Mouse (Mus musculus): ENCODE measurements around the gene Pard3b. TPM values are rescaled to one million over a fixed set of nuclear protein-coding genes. Genes with fewer than 3 reads are reported as not detected.

The Pard3b gene
- polyA plus RNA-seq, 1 experiment from 2014 or later, result 19.9 TPM

DNA sequence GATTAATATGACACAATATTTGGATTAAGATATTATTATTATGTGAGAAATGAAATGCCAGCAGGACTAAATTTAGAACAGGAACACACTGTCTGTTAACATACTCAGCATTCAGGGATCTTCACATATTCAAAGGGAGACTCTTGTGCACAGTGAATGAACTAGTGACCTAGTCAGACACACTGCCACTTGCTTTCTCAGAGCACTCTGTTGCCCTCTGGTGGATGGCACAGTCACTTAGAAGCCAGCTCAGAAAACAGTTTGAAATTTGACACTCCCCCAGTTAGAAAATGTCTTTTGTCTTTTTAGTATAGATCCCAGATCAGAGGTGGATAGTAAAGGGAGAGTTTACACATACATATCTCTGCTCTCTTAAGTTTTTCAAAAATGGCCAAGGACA lies 132.6 kb downstream of the Pard3b start:
- Histone ChIP-seq H3K27me3 (no peaks in the 10 kb centered on the region), H3K27ac (no peak overlapping the region), H3K9me3 (no peaks in the 10 kb centered on the region), H3K36me3 (no peaks in the 10 kb centered on the region), H3K4me2 (no peak overlapping the region), H3K9ac (no peak overlapping the region), H3K4me1 (no peaks in the 10 kb centered on the region), H3K4me3 (no peak overlapping the region)
- no peak for ATAC-seq (ENCODE audit: insufficient number of reproducible peaks, insufficient read depth, low FRiP score, low TSS enrichment, low read depth)

DNA sequence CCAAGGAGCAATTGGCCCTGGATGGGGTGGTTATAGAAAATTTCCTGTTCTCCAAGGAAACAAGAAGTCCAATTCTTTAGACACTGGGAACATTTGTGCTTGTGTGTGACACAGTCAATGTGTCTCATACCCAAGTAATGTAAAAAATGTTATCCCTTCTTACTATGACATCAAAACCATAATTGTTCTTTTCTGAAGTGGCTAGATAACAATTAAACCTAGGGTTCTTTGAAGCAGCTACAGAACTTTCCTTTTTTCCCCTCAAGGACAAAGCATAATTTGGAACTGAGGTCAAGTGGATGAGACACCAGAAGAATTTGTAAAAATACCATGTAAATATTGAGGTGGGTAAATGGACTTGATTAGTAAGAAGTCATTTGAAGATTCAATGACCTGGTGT lies 140.1 kb downstream of the Pard3b start:
- no peak overlapping the region for H3K9ac ChIP-seq
- no peak for ATAC-seq (ENCODE audit: insufficient number of reproducible peaks, insufficient read depth, low FRiP score, low TSS enrichment, low read depth)
- no peaks in the 10 kb centered on the region for H3K27me3 ChIP-seq
- H3K27ac ChIP-seq, result no peak overlapping the region
- H3K4me2 ChIP-seq, result no peak overlapping the region
- no peaks in the 10 kb centered on the region for H3K36me3 ChIP-seq
- H3K4me1 ChIP-seq, result no peaks in the 10 kb centered on the region
- no peaks in the 10 kb centered on the region for H3K9me3 ChIP-seq
- H3K4me3 ChIP-seq, result no peak overlapping the region

- Histone ChIP-seq H3K27me3 (no peaks in the 10 kb centered on the region), H3K4me2 (no peak overlapping the region), H3K4me3 (no peak overlapping the region), H3K4me1 (no peaks in the 10 kb centered on the region), H3K36me3 (no peaks in the 10 kb centered on the region), H3K9ac (no peak overlapping the region), H3K27ac (no peak overlapping the region), H3K9me3 (no peaks in the 10 kb centered on the region)
- 53% methylated on average over 5 of the region's 5 CpGs for WGBS
- no peak for ATAC-seq (ENCODE audit: insufficient number of reproducible peaks, insufficient read depth, low FRiP score, low TSS enrichment, low read depth)
Observed at GRCm38 (mm10) chr1:61779906-61780305, 141.3 kb downstream of the Pard3b start.

DNA sequence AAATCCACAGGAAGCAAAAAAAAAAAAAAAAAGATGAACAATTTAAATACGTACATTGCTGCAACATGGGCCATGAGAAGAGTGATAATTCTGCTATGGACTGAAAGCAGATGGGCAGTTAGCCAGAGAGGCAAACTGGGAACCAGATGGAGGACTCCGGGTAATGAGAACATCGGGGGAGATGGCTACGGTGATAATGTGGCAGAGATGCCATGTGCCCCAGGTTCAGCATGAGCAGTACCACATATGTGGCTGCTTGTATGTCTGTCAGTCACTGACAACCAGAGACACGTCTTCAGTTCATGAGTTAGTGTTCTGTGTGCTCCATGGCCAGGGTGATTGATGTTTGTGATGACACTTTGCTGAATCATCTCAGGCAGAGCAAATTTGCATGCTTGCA lies 157.7 kb downstream of the Pard3b start:
- Histone ChIP-seq H3K4me3 (no peak overlapping the region), H3K27me3 (no peaks in the 10 kb centered on the region), H3K4me2 (no peak overlapping the region), H3K36me3 (no peaks in the 10 kb centered on the region), H3K9ac (no peak overlapping the region), H3K9me3 (no peaks in the 10 kb centered on the region), H3K4me1 (no peaks in the 10 kb centered on the region), H3K27ac (no peak overlapping the region)
- no peak for ATAC-seq (ENCODE audit: insufficient number of reproducible peaks, insufficient read depth, low FRiP score, low TSS enrichment, low read depth)
- WGBS, result 65% methylated on average over 5 of the region's 5 CpGs

DNA sequence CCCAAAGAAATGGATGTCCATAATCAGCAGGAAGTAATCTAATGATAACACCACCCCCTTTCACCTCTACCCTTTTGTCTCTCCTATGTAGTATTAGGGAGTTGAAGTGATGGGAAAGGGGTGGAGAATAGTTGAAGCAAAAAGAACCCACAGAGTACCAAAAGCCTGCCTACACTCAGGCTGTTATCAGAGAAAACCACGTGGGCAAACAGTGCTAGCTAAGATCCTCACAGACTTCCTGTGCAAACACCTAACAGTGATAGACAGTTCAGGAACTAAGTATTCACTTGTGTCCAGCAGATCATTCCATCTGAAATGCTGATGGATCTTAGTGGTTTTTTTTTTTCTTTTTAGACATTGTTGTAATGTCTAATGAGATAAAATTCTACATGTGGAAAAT lies 181.6 kb downstream of the Pard3b start:
- Histone ChIP-seq H3K9ac (no peak overlapping the region), H3K4me2 (no peak overlapping the region), H3K27me3 (no peaks in the 10 kb centered on the region), H3K9me3 (no peaks in the 10 kb centered on the region), H3K27ac (no peak overlapping the region), H3K4me3 (no peak overlapping the region), H3K36me3 (no peaks in the 10 kb centered on the region), H3K4me1 (no peaks in the 10 kb centered on the region)
- WGBS, result 31% methylated on average over 1 of the region's 1 CpGs
- ATAC-seq (ENCODE audit: insufficient number of reproducible peaks, insufficient read depth, low FRiP score, low TSS enrichment, low read depth), result no peak

DNA sequence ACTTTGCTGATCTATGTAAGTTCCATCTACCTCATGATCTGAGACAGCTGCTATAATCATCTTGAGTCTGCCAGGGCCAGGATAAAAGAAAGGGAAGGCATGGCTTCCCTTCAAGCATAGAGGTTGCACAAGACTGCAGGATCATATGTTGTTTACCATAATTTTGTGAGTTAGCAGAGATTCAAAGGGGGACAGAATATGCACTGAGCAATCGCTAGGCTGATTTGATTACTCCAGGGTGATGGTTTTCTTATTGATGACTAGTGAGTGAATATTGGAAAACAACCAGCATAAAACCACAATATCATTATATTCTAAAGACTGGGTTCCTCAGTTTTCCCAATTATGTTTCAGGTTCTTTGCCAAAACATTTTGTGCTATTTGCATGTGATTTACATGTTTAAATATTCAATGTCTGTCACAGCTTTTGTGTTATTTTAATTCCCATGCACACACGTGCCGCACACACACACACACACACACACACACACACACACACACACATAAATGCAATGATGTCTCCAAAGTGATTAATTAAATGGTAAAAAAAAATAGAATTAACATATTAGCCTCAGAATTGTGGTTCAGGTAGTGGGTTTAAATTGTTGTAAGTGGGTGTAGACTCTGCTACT lies 187.1 kb downstream of the Pard3b start:
- Histone ChIP-seq H3K27ac (no peak overlapping the region), H3K9me3 (no peaks in the 10 kb centered on the region), H3K36me3 (no peaks in the 10 kb centered on the region), H3K9ac (no peak overlapping the region), H3K4me3 (no peak overlapping the region), H3K4me1 (no peaks in the 10 kb centered on the region), H3K27me3 (no peaks in the 10 kb centered on the region), H3K4me2 (no peak overlapping the region)
- no peak for ATAC-seq (ENCODE audit: insufficient number of reproducible peaks, insufficient read depth, low FRiP score, low TSS enrichment, low read depth)
- 90% methylated on average over 3 of the region's 3 CpGs for WGBS

DNA sequence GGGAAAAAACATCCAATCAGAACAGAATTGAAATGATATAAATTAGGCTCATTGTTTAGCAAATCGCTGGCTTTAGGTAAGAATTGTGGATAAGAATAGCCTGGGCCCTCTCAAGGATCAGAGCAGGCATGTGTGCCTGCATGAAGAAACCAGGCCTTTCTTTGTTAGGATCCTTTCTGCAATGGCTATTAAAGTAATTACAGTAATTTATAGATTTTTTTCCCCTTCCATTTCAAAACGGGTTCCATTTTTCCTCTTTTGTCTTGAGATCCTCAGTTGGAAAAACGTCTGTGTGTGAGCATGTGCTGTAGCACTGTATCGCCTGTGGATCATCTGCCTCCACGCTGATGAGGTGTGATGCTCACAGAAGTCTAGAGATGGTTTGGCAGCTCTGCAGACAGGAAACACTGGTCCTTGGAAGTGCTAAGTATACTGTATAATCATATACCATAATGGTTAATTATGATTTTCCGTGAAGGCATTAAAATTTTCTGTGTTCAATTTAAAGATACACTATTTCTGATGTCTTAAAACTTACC lies 198.5 kb downstream of the Pard3b start:
- no peaks in the 10 kb centered on the region for H3K36me3 ChIP-seq
- peaks cover 8% of the 10 kb centered on the region for H3K4me1 ChIP-seq
- no peak overlapping the region for H3K27ac ChIP-seq
- 60% methylated on average over 6 of the region's 6 CpGs for WGBS
- H3K9me3 ChIP-seq, result no peaks in the 10 kb centered on the region
- H3K4me3 ChIP-seq, result no peak overlapping the region
- no peak overlapping the region for H3K9ac ChIP-seq
- no peak for ATAC-seq (ENCODE audit: insufficient number of reproducible peaks, insufficient read depth, low FRiP score, low TSS enrichment, low read depth)
- no peak overlapping the region for H3K4me2 ChIP-seq
- H3K27me3 ChIP-seq, result no peaks in the 10 kb centered on the region

DNA sequence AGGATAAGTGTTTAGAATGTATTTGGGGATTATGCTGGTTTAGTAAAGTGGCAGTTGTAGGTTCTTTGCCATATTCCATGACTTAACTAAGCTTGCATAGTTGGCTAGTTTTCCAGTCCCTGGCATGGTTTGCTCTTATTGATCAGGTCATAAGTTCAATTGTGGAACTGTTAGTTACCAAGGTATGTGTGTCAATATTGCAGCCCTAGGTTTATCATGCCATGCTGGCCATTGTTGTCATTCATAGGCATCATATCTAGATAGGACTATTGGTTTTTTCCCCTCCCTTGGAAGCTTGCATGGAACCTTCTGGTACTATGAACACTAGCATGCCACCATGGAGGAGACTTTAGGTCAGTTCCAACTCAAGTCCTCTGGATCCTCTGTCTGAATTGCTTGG lies 208.0 kb downstream of the Pard3b start:
- Histone ChIP-seq H3K36me3 (no peaks in the 10 kb centered on the region), H3K9ac (no peak overlapping the region), H3K9me3 (no peaks in the 10 kb centered on the region), H3K4me3 (no peak overlapping the region), H3K4me1 (no peaks in the 10 kb centered on the region), H3K4me2 (no peak overlapping the region), H3K27ac (no peak overlapping the region), H3K27me3 (no peaks in the 10 kb centered on the region)
- ATAC-seq (ENCODE audit: insufficient number of reproducible peaks, insufficient read depth, low FRiP score, low TSS enrichment, low read depth), result no peak

GRCm38 (mm10) chr1:61849029-61849714 lies 210.5 kb downstream of the Pard3b start:
- no peak for ATAC-seq (ENCODE audit: insufficient number of reproducible peaks, insufficient read depth, low FRiP score, low TSS enrichment, low read depth)
- Histone ChIP-seq H3K4me1 (no peaks in the 10 kb centered on the region), H3K9me3 (no peaks in the 10 kb centered on the region), H3K36me3 (no peaks in the 10 kb centered on the region), H3K4me2 (no peak overlapping the region), H3K4me3 (no peak overlapping the region), H3K27ac (no peak overlapping the region), H3K27me3 (no peaks in the 10 kb centered on the region), H3K9ac (no peak overlapping the region)
- WGBS, result 83% methylated on average over 6 of the region's 6 CpGs

GRCm38 (mm10) chr1:61850471-61850870 lies 211.8 kb downstream of the Pard3b start:
- Histone ChIP-seq H3K27me3 (no peaks in the 10 kb centered on the region), H3K9me3 (no peaks in the 10 kb centered on the region), H3K9ac (no peak overlapping the region), H3K36me3 (no peaks in the 10 kb centered on the region), H3K27ac (no peak overlapping the region), H3K4me1 (no peaks in the 10 kb centered on the region), H3K4me2 (no peak overlapping the region), H3K4me3 (no peak overlapping the region)
- no peak for ATAC-seq (ENCODE audit: insufficient number of reproducible peaks, insufficient read depth, low FRiP score, low TSS enrichment, low read depth)
- 61% methylated on average over 5 of the region's 5 CpGs for WGBS

DNA sequence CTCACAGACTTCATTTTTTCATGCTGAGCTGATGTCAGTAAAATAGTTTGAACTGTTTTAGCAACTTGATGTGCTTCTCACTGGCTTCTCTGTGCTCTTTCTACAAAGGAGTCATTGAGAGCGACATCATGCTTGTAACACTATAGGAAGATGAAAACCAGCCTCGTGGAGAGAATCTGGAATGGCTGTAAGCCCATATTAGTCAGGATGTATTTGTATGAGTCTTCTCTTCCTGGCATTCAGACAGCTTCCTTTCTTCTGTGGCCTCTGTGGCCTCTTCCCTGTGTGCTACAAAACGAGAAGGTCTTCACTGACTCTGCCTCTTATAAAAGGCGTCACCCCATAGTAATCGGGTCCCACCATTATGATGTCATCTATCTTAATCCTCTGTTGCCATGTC lies 212.6 kb downstream of the Pard3b start:
- WGBS, result 62% methylated on average over 5 of the region's 5 CpGs
- H3K4me1 ChIP-seq, result no peaks in the 10 kb centered on the region
- H3K4me2 ChIP-seq, result no peak overlapping the region
- no peak overlapping the region for H3K4me3 ChIP-seq
- H3K36me3 ChIP-seq, result no peaks in the 10 kb centered on the region
- no peaks in the 10 kb centered on the region for H3K9me3 ChIP-seq
- no peak overlapping the region for H3K27ac ChIP-seq
- ATAC-seq (ENCODE audit: insufficient number of reproducible peaks, insufficient read depth, low FRiP score, low TSS enrichment, low read depth), result no peak
- no peak overlapping the region for H3K9ac ChIP-seq
- no peaks in the 10 kb centered on the region for H3K27me3 ChIP-seq

DNA sequence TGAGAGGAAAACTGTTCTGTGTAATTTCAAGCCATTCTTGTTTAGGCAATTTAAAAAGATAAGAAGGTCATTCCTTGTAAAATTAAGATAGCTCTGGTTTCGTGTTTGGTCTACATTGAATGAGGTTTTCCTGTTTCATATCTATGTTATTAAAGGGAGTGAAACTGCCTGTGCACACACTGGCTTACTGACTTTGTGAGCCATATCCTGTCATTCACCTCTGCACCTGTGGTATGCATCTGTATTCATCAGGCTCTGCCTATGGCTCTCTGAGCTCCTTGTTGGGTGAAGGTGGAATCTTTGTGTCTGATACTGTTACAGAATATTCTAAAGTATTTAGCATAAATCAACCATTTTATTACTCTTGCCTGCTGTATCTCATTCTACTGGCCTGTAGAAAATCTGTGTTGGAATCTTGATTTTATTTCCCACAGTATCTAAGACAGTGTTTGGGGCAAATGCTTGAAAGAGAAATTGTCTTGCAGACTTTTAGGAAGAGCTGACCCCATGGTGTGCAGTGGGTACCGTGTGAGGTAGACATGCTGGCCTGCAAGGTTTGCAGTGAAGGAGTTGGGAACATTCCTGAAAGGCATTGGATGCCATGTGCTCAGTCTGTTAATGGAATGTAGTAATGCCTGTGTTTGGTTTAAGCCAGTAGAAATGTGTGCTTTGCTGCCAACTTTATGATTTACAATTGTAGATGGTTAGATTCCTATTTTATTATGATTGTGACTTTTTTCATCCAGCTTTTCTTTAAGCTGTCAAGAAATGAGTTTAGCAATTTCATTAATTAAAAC lies 228.9 kb downstream of the Pard3b start:
- H3K4me1 ChIP-seq, result no peaks in the 10 kb centered on the region
- no peak overlapping the region for H3K4me2 ChIP-seq
- H3K27ac ChIP-seq, result no peak overlapping the region
- no peaks in the 10 kb centered on the region for H3K36me3 ChIP-seq
- no peak for ATAC-seq (ENCODE audit: insufficient number of reproducible peaks, insufficient read depth, low FRiP score, low TSS enrichment, low read depth)
- H3K9ac ChIP-seq, result no peak overlapping the region
- no peak overlapping the region for H3K4me3 ChIP-seq
- WGBS, result 73% methylated on average over 2 of the region's 2 CpGs
- no peaks in the 10 kb centered on the region for H3K27me3 ChIP-seq
- H3K9me3 ChIP-seq, result no peaks in the 10 kb centered on the region
